Mouse (Mus musculus) liver, postnatal 0 days (tissue): Measurements from ENCODE around the gene Sema4a. TPM values are rescaled to one million over a fixed set of nuclear protein-coding genes. Genes with fewer than 3 reads are reported as not detected.
A peak's percentile ranks its signal among the peaks of the same experiment; 100 is the strongest.

Source experiments
- ATAC-seq: fragments of 200-750 bp; cut with Nextera tagmentation; 2 replicates; pipeline ENCODE4 v1.8.0; 2017; ENCODE audit warnings: mild to moderate bottlenecking, moderate library complexity
- DNase-seq: peaks from one replicate; pipeline ENCODE4 v3.0.0-alpha.2; 2016
- H3K27ac ChIP-seq: fragments of 300-500 bp; sonication (generic); 2 replicates; pipeline ENCODE4 v1.5.1; 2014; ENCODE audit warnings: antibody characterized with exemption, moderate library complexity, mild to moderate bottlenecking, low read depth
- H3K27me3 ChIP-seq: fragments of 300-500 bp; sonication (generic); 2 replicates; pipeline ENCODE4 v1.6.1; 2014; ENCODE audit warnings: low read length, control low read depth, mixed read lengths; ENCODE audit not compliant: insufficient read depth
- H3K36me3 ChIP-seq: fragments of 300-500 bp; sonication (generic); replicated peaks from 2 replicates; pipeline ENCODE4 v1.6.1; 2014; ENCODE audit warnings: mild to moderate bottlenecking, control low read depth, low read length, moderate library complexity, mixed read lengths; ENCODE audit not compliant: insufficient read depth
- H3K4me1 ChIP-seq: fragments of 300-500 bp; sonication (generic); 2 replicates; pipeline ENCODE4 v1.6.1; 2014; ENCODE audit warnings: antibody characterized with exemption, mild to moderate bottlenecking, control low read depth; ENCODE audit not compliant: insufficient read depth
- H3K4me2 ChIP-seq: fragments of 300-500 bp; sonication (generic); 2 replicates; pipeline ENCODE4 v1.6.1; 2014; ENCODE audit warnings: low read depth, mild to moderate bottlenecking, low read length, moderate library complexity, mixed read lengths
- H3K4me3 ChIP-seq: fragments of 300-500 bp; sonication (generic); 2 replicates; pipeline ENCODE4 v1.5.1; 2014; ENCODE audit warnings: low read depth, low read length
- H3K9ac ChIP-seq: fragments of 300-500 bp; sonication (generic); replicated peaks from 2 replicates; pipeline ENCODE4 v1.6.1; 2014; ENCODE audit warnings: mild to moderate bottlenecking, moderate library complexity
- H3K9me3 ChIP-seq: fragments of 300-500 bp; sonication (generic); 2 replicates; pipeline ENCODE4 v1.6.1; 2016; ENCODE audit warnings: mild to moderate bottlenecking, control low read depth, low read length, mixed read lengths
- CTCF ChIP-seq: sonication (generic); IDR thresholded peaks from 2 replicates; pipeline ENCODE4 v1.5.1; 2016; ENCODE audit warnings: antibody characterized with exemption, low read depth
- EP300 ChIP-seq: IDR thresholded peaks from 2 replicates; pipeline ENCODE4 v1.6.1; 2016; ENCODE audit warnings: antibody characterized with exemption, low read depth, mild to moderate bottlenecking
- WGBS: fragments of 180-500 bp; shearing (Covaris S2); extraction: QIAGEN DNeasy Blood & Tissue Kit; methylation state at CpG from one replicate; pipeline ENCODE4 v1.1.7; 2014; ENCODE audit not compliant: insufficient replicate concordance; 5-methylcytosine and 5-hydroxymethylcytosine counted together
- polyA plus RNA-seq: library from polyadenylated mRNA; unstranded; fragments of >200 nt; fragmentation: Nextera tagmentation; extraction: Ambion mirVana; gene quantifications from 2 replicates; pipeline ENCODE4 v1.2.1, GENCODE M21; 2015

Gene Sema4a
- polyA plus RNA-seq, 1 experiment from 2014 or later, result 30.0 TPM

- H3K4me2 ChIP-seq, result peak overlapping the region; percentile 85
- peak; percentile 6; the same call in 1 of the 2 replicates for ATAC-seq
- peaks cover 51% of the 10 kb centered on the region for H3K4me1 ChIP-seq
These were observed 50.3 kb downstream of the Sema4a start for GRCm38 (mm10) chr3:88410645-88411031.

GRCm38 (mm10) chr3:88409741-88410644, 51.0 kb downstream of the Sema4a start, which contains the start of gene Pmf1:
Gene Pmf1 (minus strand): TSS chr3:88410331.
- Histone ChIP-seq H3K27ac (peak within 1 kb of the TSS; percentile 96), H3K4me1 (peaks cover 45% of the 10 kb centered on the region), H3K4me3 (peak within 1 kb of the TSS; percentile 57), H3K36me3 (peaks cover 13% of the 10 kb centered on the region), H3K4me2 (peak within 1 kb of the TSS; percentile 85), H3K9ac (peak within 1 kb of the TSS; percentile 75), H3K27me3 (no peaks in the 10 kb centered on the region), H3K9me3 (no peaks in the 10 kb centered on the region)
- WGBS, result under 1% methylated on average over 49 of the region's 54 CpGs
- ATAC-seq (peak; percentile 93), DNase-seq (peak; percentile 93)
- TF ChIP-seq EP300 (peak; percentile 46; the same call in 1 of the 2 replicates), CTCF (no peak)

More at GRCm38 (mm10) chr3:88410645-88411031, 50.3 kb downstream of the Sema4a start:
- DNase-seq, result peak; percentile 27
- TF ChIP-seq CTCF, result no peak
- TF ChIP-seq EP300, result no peak
- WGBS, result 21% methylated on average over 7 of the region's 7 CpGs
- Histone ChIP-seq H3K9ac (peak overlapping the region; percentile 75), H3K9me3 (no peaks in the 10 kb centered on the region), H3K27me3 (no peaks in the 10 kb centered on the region), H3K27ac (peak overlapping the region; percentile 96), H3K36me3 (peaks cover 20% of the 10 kb centered on the region), H3K4me3 (peak overlapping the region; percentile 57)

GRCm38 (mm10) chr3:88408953-88409352, 52.0 kb downstream of the Sema4a start:
- no peak for TF ChIP-seq CTCF
- no peak for TF ChIP-seq EP300
- no peaks in the 10 kb centered on the region for H3K27me3 ChIP-seq
- peak overlapping the region; percentile 75 for H3K9ac ChIP-seq
- 30% methylated on average over 5 of the region's 5 CpGs for WGBS
- peak overlapping the region; percentile 96 for H3K27ac ChIP-seq
- H3K36me3 ChIP-seq, result peaks cover 13% of the 10 kb centered on the region
- H3K4me3 ChIP-seq, result peak overlapping the region; percentile 57
- ATAC-seq (no peak), DNase-seq (peak; percentile 16)
- H3K4me2 ChIP-seq, result peak overlapping the region; percentile 85
- no peaks in the 10 kb centered on the region for H3K9me3 ChIP-seq
- H3K4me1 ChIP-seq, result peaks cover 42% of the 10 kb centered on the region

GRCm38 (mm10) chr3:88407529-88407928, 53.5 kb downstream of the Sema4a start:
- Histone ChIP-seq H3K27me3 (no peaks in the 10 kb centered on the region), H3K9ac (no peak overlapping the region), H3K4me2 (no peak overlapping the region), H3K9me3 (no peaks in the 10 kb centered on the region), H3K4me3 (no peak overlapping the region), H3K36me3 (peaks cover 16% of the 10 kb centered on the region), H3K4me1 (peaks cover 40% of the 10 kb centered on the region), H3K27ac (no peak overlapping the region)
- TF ChIP-seq EP300, result no peak
- no peak for TF ChIP-seq CTCF
- no peak for DNase-seq
- WGBS, result 59% methylated on average over 7 of the region's 7 CpGs
- no peak for ATAC-seq

- Histone ChIP-seq H3K4me3 (no peak overlapping the region), H3K9me3 (no peaks in the 10 kb centered on the region), H3K36me3 (peaks cover 12% of the 10 kb centered on the region), H3K4me2 (no peak overlapping the region), H3K27ac (no peak overlapping the region), H3K27me3 (no peaks in the 10 kb centered on the region), H3K9ac (no peak overlapping the region), H3K4me1 (peaks cover 36% of the 10 kb centered on the region)
- DNase-seq (peak; percentile 70), ATAC-seq (no peak)
- TF ChIP-seq EP300, result no peak
- TF ChIP-seq CTCF, result peak; percentile 96
- WGBS, result 2% methylated on average over 2 of the region's 2 CpGs
These were observed 53.9 kb downstream of the Sema4a start for GRCm38 (mm10) chr3:88407090-88407489.

- Histone ChIP-seq H3K9me3 (no peaks in the 10 kb centered on the region), H3K9ac (no peak overlapping the region), H3K4me3 (no peak overlapping the region), H3K27ac (no peak overlapping the region), H3K27me3 (no peaks in the 10 kb centered on the region), H3K4me2 (no peak overlapping the region), H3K36me3 (peaks cover 19% of the 10 kb centered on the region), H3K4me1 (peaks cover 9% of the 10 kb centered on the region)
- 79% methylated on average over 10 of the region's 10 CpGs for WGBS
- DNase-seq (no peak), ATAC-seq (no peak)
- TF ChIP-seq EP300 (no peak), CTCF (no peak)
These were observed 57.3 kb downstream of the Sema4a start for GRCm38 (mm10) chr3:88403522-88404230.
